Mouse (Mus musculus) olfactory bulb, adult 2 months (tissue): ENCODE results near the gene Hexim2.

Experiments
- CTCF ChIP-seq: fragments of 200-500 bp; IDR thresholded peaks from 2 replicates; pipeline ENCODE4 v1.5.1; 2012; ENCODE audit warnings: low read depth, mild to moderate bottlenecking, low read length, moderate library complexity; ENCODE audit not compliant: insufficient read depth
- POLR2A ChIP-seq: fragments of 200-500 bp; IDR thresholded peaks from 2 replicates; pipeline ENCODE4 v1.6.1; 2012; ENCODE audit warnings: mild to moderate bottlenecking, low read depth, low read length, moderate library complexity; ENCODE audit not compliant: insufficient read depth

- no peak for TF ChIP-seq CTCF
- no peak for TF ChIP-seq POLR2A
Observed at GRCm38 (mm10) chr11:103172392-103173040, 40.3 kb downstream of the Hexim2 start.
